Mouse (Mus musculus): ENCODE results near the gene Hdgf. TPM values are rescaled to one million over a fixed set of nuclear protein-coding genes. Genes with fewer than 3 reads are reported as not detected.
"Not testable (repeated sequence)": the region's sequence is repeated elsewhere in the genome, so short reads cannot be mapped to it uniquely, and the experiment has no call there.

Gene Hdgf
- polyA plus RNA-seq, 1 experiment: 82.6 TPM

DNA sequence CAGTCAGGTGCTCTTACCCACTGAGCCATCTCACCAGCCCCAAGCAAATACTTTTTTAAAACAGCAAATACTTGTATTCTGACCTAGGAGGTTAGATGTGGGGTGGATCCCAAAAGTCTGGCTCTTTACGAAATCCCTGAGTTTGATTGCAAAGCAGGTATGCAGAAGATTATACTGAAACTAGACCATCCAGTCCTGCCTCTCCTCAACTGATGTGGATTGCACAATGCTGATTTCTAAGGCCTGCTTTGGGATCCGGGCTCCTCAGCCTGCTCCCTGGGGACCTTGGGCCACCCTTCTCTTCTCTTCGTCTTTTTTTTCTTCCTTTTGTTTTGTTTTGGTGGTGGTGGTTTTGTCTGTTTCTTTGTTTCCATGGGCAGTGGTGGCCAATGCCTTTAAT, 14.6 kb upstream of the Hdgf start:
- 64% methylated on average over 3 of the region's 3 CpGs for WGBS
- no peak overlapping the region for H3K4me3 ChIP-seq (replicated peaks; ENCODE audit: extremely low read depth, low read depth, low read length)
- no peaks in the 10 kb centered on the region for H3K4me1 ChIP-seq (ENCODE audit: control insufficient read depth, insufficient read depth, low read length)
- TF ChIP-seq CTCF (IDR thresholded peaks at IDR 0.05; ENCODE audit: insufficient read depth, low read length) (no peak), POLR2A (IDR thresholded peaks at IDR 0.05; ENCODE audit: borderline replicate concordance, extremely low read depth, low read depth, low read length) (no peak)
- no peak for DNase-seq

- 81% methylated on average over 3 of the region's 3 CpGs for WGBS
- H3K4me3 ChIP-seq (replicated peaks; ENCODE audit: extremely low read depth, low read depth, low read length): no peak overlapping the region
- no peak for TF ChIP-seq CTCF (IDR thresholded peaks at IDR 0.05; ENCODE audit: insufficient read depth, low read length)
- no peak for TF ChIP-seq POLR2A (IDR thresholded peaks at IDR 0.05; ENCODE audit: borderline replicate concordance, extremely low read depth, low read depth, low read length)
- H3K4me1 ChIP-seq (ENCODE audit: control insufficient read depth, insufficient read depth, low read length): no peaks in the 10 kb centered on the region
- no peak for DNase-seq
These were observed 12.7 kb upstream of the Hdgf start for GRCm38 (mm10) chr3:87893367-87893905.

- no peaks in the 10 kb centered on the region for H3K4me1 ChIP-seq (ENCODE audit: control insufficient read depth, insufficient read depth, low read length)
- WGBS: 49% methylated on average over 3 of the region's 3 CpGs
- no peak for DNase-seq
- TF ChIP-seq CTCF (IDR thresholded peaks at IDR 0.05; ENCODE audit: insufficient read depth, low read length): no peak
- TF ChIP-seq POLR2A (IDR thresholded peaks at IDR 0.05; ENCODE audit: borderline replicate concordance, extremely low read depth, low read depth, low read length): no peak
- H3K4me3 ChIP-seq (replicated peaks; ENCODE audit: extremely low read depth, low read depth, low read length): no peak overlapping the region
These were observed 6.9 kb upstream of the Hdgf start for GRCm38 (mm10) chr3:87899266-87899665.

GRCm38 (mm10) chr3:87899776-87900175, 6.3 kb upstream of the Hdgf start:
- no peak for DNase-seq
- Histone ChIP-seq H3K4me3 (replicated peaks; ENCODE audit: extremely low read depth, low read depth, low read length) (no peak overlapping the region), H3K4me1 (ENCODE audit: control insufficient read depth, insufficient read depth, low read length) (no peaks in the 10 kb centered on the region)
- TF ChIP-seq POLR2A (IDR thresholded peaks at IDR 0.05; ENCODE audit: borderline replicate concordance, extremely low read depth, low read depth, low read length): no peak
- no peak for TF ChIP-seq CTCF (IDR thresholded peaks at IDR 0.05; ENCODE audit: insufficient read depth, low read length)
- WGBS: 75% methylated on average over 3 of the region's 3 CpGs

- no peak for DNase-seq
- H3K4me1 ChIP-seq (ENCODE audit: control insufficient read depth, insufficient read depth, low read length): no peaks in the 10 kb centered on the region
- H3K4me3 ChIP-seq (replicated peaks; ENCODE audit: extremely low read depth, low read depth, low read length): no peak overlapping the region
- no peak for TF ChIP-seq CTCF (IDR thresholded peaks at IDR 0.05; ENCODE audit: insufficient read depth, low read length)
- TF ChIP-seq POLR2A (IDR thresholded peaks at IDR 0.05; ENCODE audit: borderline replicate concordance, extremely low read depth, low read depth, low read length): no peak
- WGBS: 6% methylated on average over 1 of the region's 1 CpGs
These were observed 5.0 kb upstream of the Hdgf start for GRCm38 (mm10) chr3:87901036-87901624.

- H3K4me3 ChIP-seq (replicated peaks; ENCODE audit: extremely low read depth, low read depth, low read length); DNase-seq; H3K4me1 ChIP-seq (ENCODE audit: control insufficient read depth, insufficient read depth, low read length): not testable (repeated sequence)
- WGBS: 74% methylated on average over 6 of the region's 6 CpGs
These were observed 4.2 kb upstream of the Hdgf start for GRCm38 (mm10) chr3:87901959-87902358.

DNA sequence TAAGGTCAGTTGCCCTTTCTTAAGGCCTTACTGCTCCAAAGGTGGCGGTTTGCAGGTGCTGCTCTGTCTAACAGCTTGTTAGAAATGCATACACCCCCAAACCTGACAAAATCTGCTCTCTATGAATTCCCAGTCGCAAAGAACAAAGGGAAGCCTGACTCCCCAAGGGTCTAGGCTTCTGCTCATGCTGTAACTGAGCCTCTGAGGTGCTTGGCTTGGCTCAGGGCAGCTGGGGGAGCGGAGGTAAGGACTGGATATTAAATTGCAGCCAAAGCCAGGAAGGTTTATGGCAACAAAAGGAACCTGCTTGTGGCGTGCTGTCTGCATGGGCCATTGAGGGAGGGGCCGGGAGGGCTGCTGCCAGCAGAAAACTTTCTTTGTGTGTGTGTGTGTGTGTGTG, 2.3 kb upstream of the Hdgf start:
- Histone ChIP-seq H3K4me3 (replicated peaks; ENCODE audit: extremely low read depth, low read depth, low read length) (no peak overlapping the region), H3K4me1 (ENCODE audit: control insufficient read depth, insufficient read depth, low read length) (peaks cover 10% of the 10 kb centered on the region)
- no peak for TF ChIP-seq CTCF (IDR thresholded peaks at IDR 0.05; ENCODE audit: insufficient read depth, low read length)
- TF ChIP-seq POLR2A (IDR thresholded peaks at IDR 0.05; ENCODE audit: borderline replicate concordance, extremely low read depth, low read depth, low read length): no peak
- WGBS: 69% methylated on average over 5 of the region's 5 CpGs
- DNase-seq: no peak

DNA sequence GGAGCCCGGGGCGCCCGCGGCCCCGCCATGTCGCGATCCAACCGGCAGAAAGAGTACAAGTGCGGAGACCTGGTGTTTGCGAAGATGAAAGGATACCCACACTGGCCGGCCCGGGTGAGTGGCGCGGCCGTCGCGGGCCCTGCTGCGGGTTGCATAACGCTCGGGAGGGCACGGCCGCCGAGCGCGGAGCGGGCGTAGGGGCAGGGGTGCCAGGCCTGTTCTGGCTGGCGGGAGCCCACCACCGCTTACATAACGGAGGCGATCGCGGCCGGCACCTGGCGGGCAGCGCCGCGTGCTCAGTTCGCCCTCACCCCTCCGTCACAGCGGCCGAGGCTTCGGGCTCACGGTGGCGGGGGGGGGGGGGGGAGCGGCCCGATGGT, 470 bp downstream of the Hdgf start:
- no peak for TF ChIP-seq POLR2A (IDR thresholded peaks at IDR 0.05; ENCODE audit: borderline replicate concordance, extremely low read depth, low read depth, low read length)
- no peak for TF ChIP-seq CTCF (IDR thresholded peaks at IDR 0.05; ENCODE audit: insufficient read depth, low read length)

GRCm38 (mm10) chr3:87906981-87907857, 1.1 kb downstream of the Hdgf start:
- under 1% methylated on average over 27 of the region's 27 CpGs for WGBS
- TF ChIP-seq POLR2A (IDR thresholded peaks at IDR 0.05; ENCODE audit: borderline replicate concordance, extremely low read depth, low read depth, low read length): no peak; the same call in 1 of the 2 replicates
- no peak for TF ChIP-seq CTCF (IDR thresholded peaks at IDR 0.05; ENCODE audit: insufficient read depth, low read length)
- H3K4me1 ChIP-seq (ENCODE audit: control insufficient read depth, insufficient read depth, low read length): peaks cover 17% of the 10 kb centered on the region
- peak; percentile 66 for DNase-seq
- H3K4me3 ChIP-seq (replicated peaks; ENCODE audit: extremely low read depth, low read depth, low read length): peak overlapping the region; percentile 97

More for the DNA sequence above, 470 bp downstream of the Hdgf start:
- H3K4me3 ChIP-seq (replicated peaks; ENCODE audit: extremely low read depth, low read depth, low read length): peak overlapping the region; percentile 97
- WGBS: under 1% methylated on average over 43 of the region's 47 CpGs
- H3K4me1 ChIP-seq (ENCODE audit: control insufficient read depth, insufficient read depth, low read length): peaks cover 17% of the 10 kb centered on the region
- DNase-seq: no peak

DNA sequence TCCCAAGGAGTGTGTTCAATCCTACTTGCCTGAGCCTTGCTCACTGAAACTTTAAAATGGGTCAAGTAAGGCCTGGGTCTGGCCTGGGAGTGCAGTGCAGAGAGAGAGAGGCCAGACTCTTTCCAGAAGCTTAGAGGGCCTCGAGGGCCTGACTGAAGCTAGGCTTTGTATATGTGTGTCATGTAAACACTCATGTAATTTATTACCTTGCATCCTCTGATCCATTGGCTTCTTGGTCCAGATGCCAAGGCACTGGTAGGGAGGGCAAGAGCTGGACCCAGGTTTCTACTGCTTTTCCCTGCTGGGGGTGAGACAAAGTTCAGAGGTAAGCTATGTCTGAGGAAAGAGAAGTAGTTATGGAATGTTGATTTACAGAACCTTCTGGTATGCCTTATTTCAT, 1.8 kb downstream of the Hdgf start:
- 0% methylated on average over 1 of the region's 1 CpGs for WGBS
- peak; percentile 37 for DNase-seq
- TF ChIP-seq POLR2A (IDR thresholded peaks at IDR 0.05; ENCODE audit: borderline replicate concordance, extremely low read depth, low read depth, low read length) (no peak), CTCF (IDR thresholded peaks at IDR 0.05; ENCODE audit: insufficient read depth, low read length) (no peak)
- Histone ChIP-seq H3K4me3 (replicated peaks; ENCODE audit: extremely low read depth, low read depth, low read length) (peak overlapping the region; percentile 97), H3K4me1 (ENCODE audit: control insufficient read depth, insufficient read depth, low read length) (peaks cover 17% of the 10 kb centered on the region)
